Mouse (Mus musculus) limb, embryonic 12.5 days (tissue): ENCODE measurements at regions not wholly inside any gene's neighbourhood (a gene's known extent, or its start where the extent isn't known, plus 50 kb on each side); places are given as distances from the start of the nearest gene placed in this dataset.

Experiments
- ATAC-seq: fragments of 200-750 bp; cut with Nextera tagmentation; 2 replicates; pipeline ENCODE4 v1.8.0; 2017; ENCODE audit warnings: low read depth, moderate TSS enrichment; ENCODE audit not compliant: insufficient number of reproducible peaks, insufficient read depth, low FRiP score, low TSS enrichment
- H3K27ac ChIP-seq: fragments of 300-500 bp; sonication (generic); 2 replicates; pipeline ENCODE4 v1.5.1; 2016; ENCODE audit warnings: mild to moderate bottlenecking, moderate library complexity
- H3K27me3 ChIP-seq: fragments of 300-500 bp; sonication (generic); 2 replicates; pipeline ENCODE4 v1.6.1; 2016; ENCODE audit warnings: mild to moderate bottlenecking, moderate library complexity
- H3K36me3 ChIP-seq: fragments of 300-500 bp; sonication (generic); 2 replicates; pipeline ENCODE4 v1.6.1; 2016; ENCODE audit warnings: mild to moderate bottlenecking, moderate library complexity
- H3K4me1 ChIP-seq: fragments of 300-500 bp; sonication (generic); replicated peaks from 2 replicates; pipeline ENCODE4 v1.6.1; 2016
- H3K4me2 ChIP-seq: fragments of 300-500 bp; sonication (generic); 2 replicates; pipeline ENCODE4 v1.6.1; 2016; ENCODE audit warnings: mild to moderate bottlenecking, moderate library complexity
- H3K4me3 ChIP-seq: fragments of 300-500 bp; sonication (generic); replicated peaks from 2 replicates; pipeline ENCODE4 v1.5.1; 2016; ENCODE audit warnings: mild to moderate bottlenecking
- H3K9ac ChIP-seq: fragments of 300-500 bp; sonication (generic); replicated peaks from 2 replicates; pipeline ENCODE4 v1.6.1; 2016; ENCODE audit warnings: mild to moderate bottlenecking, moderate library complexity
- H3K9me3 ChIP-seq: fragments of 300-500 bp; sonication (generic); 2 replicates; pipeline ENCODE4 v1.6.1; 2016; ENCODE audit warnings: mild to moderate bottlenecking, moderate library complexity
- WGBS: fragments of 180-500 bp; shearing (Covaris S2); methylation state at CpG from one replicate; pipeline ENCODE4 v1.1.7; 2016; 5-methylcytosine and 5-hydroxymethylcytosine counted together

DNA sequence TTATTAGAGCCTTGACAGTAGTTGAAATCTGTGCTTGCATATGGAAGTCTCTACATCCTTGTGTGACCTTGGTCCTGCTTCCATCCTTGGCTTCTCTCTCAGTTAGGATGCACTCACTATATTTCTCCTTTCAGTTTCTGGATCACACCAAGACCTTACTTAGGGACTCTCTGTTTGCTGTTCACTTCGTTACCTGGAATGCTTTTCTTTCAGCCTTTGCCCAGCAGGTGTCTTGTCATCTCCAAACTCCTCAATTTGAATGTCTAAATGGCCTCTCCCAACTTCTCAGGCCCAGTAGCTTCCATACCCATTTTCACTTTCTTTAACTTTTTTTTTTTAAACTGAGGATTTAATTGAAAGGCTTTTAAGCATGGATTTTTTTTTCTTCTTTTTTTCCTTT is 74.0 kb upstream of the Igfbp7 start:
- Histone ChIP-seq H3K27me3 (no peaks in the 10 kb centered on the region), H3K9ac (no peak overlapping the region), H3K9me3 (no peaks in the 10 kb centered on the region), H3K36me3 (no peaks in the 10 kb centered on the region), H3K27ac (no peak overlapping the region), H3K4me2 (no peak overlapping the region), H3K4me3 (no peak overlapping the region), H3K4me1 (no peaks in the 10 kb centered on the region)
- no peak for ATAC-seq
- 57% methylated on average over 1 of the region's 1 CpGs for WGBS

- Histone ChIP-seq H3K27ac (no peak overlapping the region), H3K4me3 (no peak overlapping the region), H3K4me2 (no peak overlapping the region), H3K27me3 (no peaks in the 10 kb centered on the region), H3K36me3 (no peaks in the 10 kb centered on the region), H3K9me3 (no peaks in the 10 kb centered on the region), H3K4me1 (no peaks in the 10 kb centered on the region), H3K9ac (no peak overlapping the region)
- WGBS, result 85% methylated on average over 9 of the region's 9 CpGs
- no peak for ATAC-seq
Measured at GRCm38 (mm10) chr5:77477794-77478193, 70.0 kb upstream of the Igfbp7 start.

DNA sequence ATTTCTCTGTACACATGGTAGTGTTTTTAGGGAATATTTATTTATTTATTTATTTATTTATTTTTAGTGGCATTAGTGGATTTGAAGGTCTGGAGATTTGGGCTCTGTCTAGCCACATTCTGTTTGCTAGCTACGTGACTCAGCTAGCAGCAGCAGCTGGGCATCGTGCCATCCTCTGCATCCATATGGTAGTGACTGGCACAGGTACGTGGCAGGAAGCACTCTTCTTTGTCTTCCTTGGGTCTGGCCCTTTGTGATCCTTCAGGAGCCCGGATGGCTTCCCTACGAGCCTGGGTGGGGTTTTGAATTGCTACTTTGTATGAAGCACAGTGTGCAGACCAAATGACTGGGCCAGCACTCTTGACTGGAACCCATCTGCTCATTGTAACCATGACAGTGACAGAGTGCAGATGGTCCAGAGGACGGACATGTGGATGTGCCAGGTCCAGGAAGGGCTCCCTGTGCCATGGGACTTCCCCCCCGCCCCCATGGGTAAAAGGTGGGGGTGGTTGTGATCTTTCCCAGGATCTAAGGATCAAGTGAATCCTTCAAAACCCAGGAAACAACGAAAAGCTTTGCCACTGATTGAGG is 66.2 kb upstream of the Igfbp7 start:
- Histone ChIP-seq H3K4me1 (no peaks in the 10 kb centered on the region), H3K4me3 (no peak overlapping the region), H3K4me2 (no peak overlapping the region), H3K9me3 (no peaks in the 10 kb centered on the region), H3K9ac (no peak overlapping the region), H3K27me3 (no peaks in the 10 kb centered on the region), H3K36me3 (no peaks in the 10 kb centered on the region), H3K27ac (no peak overlapping the region)
- WGBS, result 85% methylated on average over 8 of the region's 8 CpGs
- ATAC-seq, result no peak

DNA sequence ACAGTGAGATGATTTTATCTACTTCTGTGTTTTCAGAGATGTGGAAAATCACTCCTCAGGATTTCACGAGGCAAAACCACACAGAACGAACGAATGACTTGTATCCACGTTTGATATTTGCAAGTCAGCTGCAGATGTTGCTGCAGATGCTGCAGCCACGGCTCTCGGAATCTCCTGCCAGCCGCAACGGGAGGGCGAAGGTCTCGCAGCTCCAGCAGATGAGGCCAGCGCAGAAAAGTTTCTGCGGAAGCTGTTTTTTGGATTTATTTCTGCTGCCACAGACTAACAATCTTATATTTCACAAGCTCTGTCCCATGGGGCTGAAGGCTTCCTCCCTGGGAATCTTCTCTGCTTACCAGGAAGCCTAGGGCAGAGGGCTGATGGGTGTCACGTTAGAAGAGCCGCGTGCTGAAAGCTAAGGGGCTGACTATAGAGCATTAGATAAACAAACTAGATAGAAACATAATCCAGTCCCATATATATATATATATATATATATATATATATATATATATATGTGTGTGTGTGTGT is 61.5 kb upstream of the Igfbp7 start:
- ATAC-seq, result no peak
- Histone ChIP-seq H3K27ac (no peak overlapping the region), H3K27me3 (no peaks in the 10 kb centered on the region), H3K4me2 (no peak overlapping the region), H3K4me1 (no peaks in the 10 kb centered on the region), H3K4me3 (no peak overlapping the region), H3K36me3 (no peaks in the 10 kb centered on the region), H3K9ac (no peak overlapping the region), H3K9me3 (no peaks in the 10 kb centered on the region)
- 86% methylated on average over 15 of the region's 15 CpGs for WGBS

GRCm38 (mm10) chr5:77468467-77468866 is 60.6 kb upstream of the Igfbp7 start:
- Histone ChIP-seq H3K9ac (no peak overlapping the region), H3K27ac (no peak overlapping the region), H3K36me3 (no peaks in the 10 kb centered on the region), H3K9me3 (no peaks in the 10 kb centered on the region), H3K4me3 (no peak overlapping the region), H3K27me3 (no peaks in the 10 kb centered on the region), H3K4me1 (no peaks in the 10 kb centered on the region), H3K4me2 (no peak overlapping the region)
- ATAC-seq, result no peak
- 64% methylated on average over 15 of the region's 15 CpGs for WGBS

GRCm38 (mm10) chr5:77464851-77465548 is 57.2 kb upstream of the Igfbp7 start:
- Histone ChIP-seq H3K9me3 (peaks cover 3% of the 10 kb centered on the region; the same call in 1 of the 2 replicates), H3K4me1 (no peaks in the 10 kb centered on the region), H3K36me3 (no peaks in the 10 kb centered on the region), H3K27me3 (no peaks in the 10 kb centered on the region), H3K9ac (no peak overlapping the region), H3K4me2 (no peak overlapping the region), H3K4me3 (no peak overlapping the region), H3K27ac (no peak overlapping the region)
- WGBS, result 45% methylated on average over 19 of the region's 19 CpGs
- no peak for ATAC-seq

- Histone ChIP-seq H3K9me3 (peaks cover 3% of the 10 kb centered on the region; the same call in 1 of the 2 replicates), H3K27ac (peak overlapping the region; percentile 66; the same call in 1 of the 2 replicates), H3K4me3 (peak overlapping the region; percentile 48), H3K4me2 (peak overlapping the region; percentile 53), H3K4me1 (no peaks in the 10 kb centered on the region), H3K9ac (peak overlapping the region; percentile 50), H3K36me3 (no peaks in the 10 kb centered on the region), H3K27me3 (no peaks in the 10 kb centered on the region; the same call in 1 of the 2 replicates)
- ATAC-seq, result peak; percentile 85
- WGBS, result under 1% methylated on average over 29 of the region's 29 CpGs
Measured at GRCm38 (mm10) chr5:77459896-77460717, 52.3 kb upstream of the Igfbp7 start.
